Comparison of ENCODE assay signal across 10 mouse cellular contexts in genomic region chr2:132597226-132597625, GRCm38 (mm10). TPM values are rescaled to one million over a fixed set of nuclear protein-coding genes. Genes with fewer than 3 reads are reported as not detected.
DNase-seq lines count a peak whose midpoint lies in the region; ATAC-seq and TF ChIP-seq lines count a peak whose summit lies in the region.
"Had no signal": no experiment of that assay in that cellular context is flagged by ENCODE, and none has a peak within 500 bp of the region (broad histone marks: within the 10 kb centered on the region; RNA-seq: fewer than 3 reads in every experiment).

No protein-coding gene starts in this region.

- TF ChIP-seq CTCF in intestine, postnatal 0 days (IDR thresholded peaks at IDR 0.05; ENCODE audit: low read depth) = no peak

- no peaks in the 10 kb centered on the region for H3K36me3 ChIP-seq in liver, embryonic 12.5 days
- H3K36me3 ChIP-seq in liver, embryonic 11.5 days (ENCODE audit: control insufficient read depth, insufficient read depth, low read length) = no peaks in the 10 kb centered on the region
- no peaks in the 10 kb centered on the region for H3K36me3 ChIP-seq in heart, embryonic 16.5 days (ENCODE audit: control insufficient read depth, insufficient read depth)
- no peaks in the 10 kb centered on the region for H3K36me3 ChIP-seq in intestine, postnatal 0 days (ENCODE audit: control insufficient read depth, insufficient read depth)
- H3K36me3 ChIP-seq in kidney, embryonic 14.5 days (ENCODE audit: control insufficient read depth, insufficient read depth, low read length) = no peaks in the 10 kb centered on the region

- H3K4me2 ChIP-seq in liver, embryonic 12.5 days = no peak overlapping the region
- no peak overlapping the region for H3K4me2 ChIP-seq in liver, embryonic 11.5 days
- H3K4me2 ChIP-seq in heart, embryonic 16.5 days (ENCODE audit: low read depth, low read length) = no peak overlapping the region
- no peak overlapping the region for H3K4me2 ChIP-seq in intestine, postnatal 0 days (replicated peaks; ENCODE audit: low read depth)
- H3K4me2 ChIP-seq in kidney, embryonic 14.5 days (replicated peaks; ENCODE audit: low read depth, low read length) = no peak overlapping the region

- no peak overlapping the region for H3K4me3 ChIP-seq in liver, embryonic 12.5 days
- H3K4me3 ChIP-seq in liver, embryonic 11.5 days (ENCODE audit: low read depth, low read length) = no peak overlapping the region
- no peak overlapping the region for H3K4me3 ChIP-seq in heart, embryonic 16.5 days (ENCODE audit: low read length)
- no peak overlapping the region for H3K4me3 ChIP-seq in intestine, postnatal 0 days (ENCODE audit: low read depth, low read length)
- no peak overlapping the region for H3K4me3 ChIP-seq in kidney, embryonic 14.5 days (ENCODE audit: low read length)

- H3K4me1 ChIP-seq in liver, embryonic 12.5 days = peaks cover 10% of the 10 kb centered on the region
- H3K4me1 ChIP-seq in liver, embryonic 11.5 days (replicated peaks; ENCODE audit: control insufficient read depth, insufficient read depth, low read length) = no peaks in the 10 kb centered on the region
- H3K4me1 ChIP-seq in heart, embryonic 16.5 days (ENCODE audit: control insufficient read depth, insufficient read depth, low read length) = peaks cover 2% of the 10 kb centered on the region; the same call in 1 of the 2 replicates
- H3K4me1 ChIP-seq in intestine, postnatal 0 days (replicated peaks; ENCODE audit: control insufficient read depth, insufficient read depth, low read length) = no peaks in the 10 kb centered on the region
- H3K4me1 ChIP-seq in kidney, embryonic 14.5 days (ENCODE audit: control insufficient read depth, insufficient read depth, low read length) = no peaks in the 10 kb centered on the region

- no peak for DNase-seq in liver, embryonic 11.5 days (ENCODE audit: low spot score)
- DNase-seq in thymus, postnatal 4 days = peak; percentile 53
- no peak for DNase-seq in right cerebral cortex, postnatal 14 days
- DNase-seq: embryo, embryonic 11 days had no signal

- H3K9me3 ChIP-seq in liver, embryonic 12.5 days (replicated peaks) = no peaks in the 10 kb centered on the region
- H3K9me3 ChIP-seq in liver, embryonic 11.5 days (ENCODE audit: control insufficient read depth, low read length) = no peaks in the 10 kb centered on the region
- H3K9me3 ChIP-seq in heart, embryonic 16.5 days (replicated peaks; ENCODE audit: control insufficient read depth, low read length) = no peaks in the 10 kb centered on the region
- no peaks in the 10 kb centered on the region for H3K9me3 ChIP-seq in intestine, postnatal 0 days (ENCODE audit: control insufficient read depth)
- no peaks in the 10 kb centered on the region for H3K9me3 ChIP-seq in kidney, embryonic 14.5 days (ENCODE audit: control insufficient read depth, low read length)

- 25% methylated on average over 8 of the region's 8 CpGs for WGBS in liver, embryonic 12.5 days (ENCODE audit: insufficient replicate concordance)
- WGBS in liver, embryonic 11.5 days = 30% methylated on average over 8 of the region's 8 CpGs
- WGBS in heart, embryonic 16.5 days = 28% methylated on average over 8 of the region's 8 CpGs
- 59% methylated on average over 8 of the region's 8 CpGs for WGBS in intestine, postnatal 0 days
- 66% methylated on average over 8 of the region's 8 CpGs for WGBS in kidney, embryonic 14.5 days

- no peak overlapping the region for H3K9ac ChIP-seq in liver, embryonic 12.5 days
- H3K9ac ChIP-seq in liver, embryonic 11.5 days (ENCODE audit: low read depth, low read length) = no peak overlapping the region
- no peak overlapping the region for H3K9ac ChIP-seq in heart, embryonic 16.5 days (ENCODE audit: low read length)
- no peak overlapping the region for H3K9ac ChIP-seq in intestine, postnatal 0 days (ENCODE audit: low read depth, low read length)
- H3K9ac ChIP-seq in kidney, embryonic 14.5 days (ENCODE audit: low read depth, low read length) = no peak overlapping the region

- H3K27me3 ChIP-seq in liver, embryonic 12.5 days (replicated peaks) = no peaks in the 10 kb centered on the region
- H3K27me3 ChIP-seq in liver, embryonic 11.5 days (replicated peaks; ENCODE audit: control insufficient read depth, insufficient read depth, low read length) = no peaks in the 10 kb centered on the region
- no peaks in the 10 kb centered on the region for H3K27me3 ChIP-seq in heart, embryonic 16.5 days (ENCODE audit: control insufficient read depth, insufficient read depth, low read length)
- no peaks in the 10 kb centered on the region for H3K27me3 ChIP-seq in intestine, postnatal 0 days (replicated peaks; ENCODE audit: control insufficient read depth, insufficient read depth, low read length)
- no peaks in the 10 kb centered on the region for H3K27me3 ChIP-seq in kidney, embryonic 14.5 days (ENCODE audit: control insufficient read depth, insufficient read depth, low read length)
- H3K27me3 ChIP-seq: Patski had no signal

- H3K27ac ChIP-seq in liver, embryonic 12.5 days = peak overlapping the region; percentile 13; the same call in 1 of the 2 replicates
- no peak overlapping the region for H3K27ac ChIP-seq in liver, embryonic 11.5 days (ENCODE audit: low read depth, low read length)
- H3K27ac ChIP-seq in heart, embryonic 16.5 days (ENCODE audit: low read length) = peak overlapping the region; percentile 30; the same call in 1 of the 2 replicates
- no peak overlapping the region for H3K27ac ChIP-seq in intestine, postnatal 0 days (ENCODE audit: low read depth, low read length)
- no peak overlapping the region for H3K27ac ChIP-seq in kidney, embryonic 14.5 days (ENCODE audit: low read depth, low read length)

- no peak for ATAC-seq in liver, embryonic 12.5 days
- ATAC-seq in liver, embryonic 11.5 days (replicated peaks; ENCODE audit: low FRiP score) = no peak
- ATAC-seq in heart, embryonic 16.5 days (replicated peaks; ENCODE audit: extremely low read depth, insufficient read depth, low FRiP score) = peak; percentile 24; the same call in 1 of the 2 replicates
- ATAC-seq in megakaryocyte progenitor cell, adult 5-6 weeks (replicated peaks; ENCODE audit: poor library complexity) = peak; percentile 54
- no peak for ATAC-seq in intestine, postnatal 0 days
- ATAC-seq in kidney, embryonic 14.5 days (ENCODE audit: low FRiP score, low TSS enrichment) = no peak
- ATAC-seq: Patski had no signal

RNA-seq across cellular contexts. Expression of gene Gpcpd1, which starts 9.7 kb away (rescaled TPM):
- polyA plus RNA-seq in liver, embryonic 12.5 days (2016; fragmentation: Nextera tagmentation; extraction: Ambion mirVana) = 50.6 and 56.2 TPM in 2 replicates
- 23.2 and 25.8 TPM in 2 replicates for polyA plus RNA-seq in liver, embryonic 11.5 days (2014; fragmentation: Nextera tagmentation; extraction: Ambion mirVana)
- 25.4 and 28.8 TPM in 2 replicates for polyA plus RNA-seq in heart, embryonic 16.5 days (2015; fragmentation: Nextera tagmentation; extraction: Ambion mirVana)
- 28.9 and 32.2 TPM in 2 replicates for total RNA-seq in megakaryocyte progenitor cell, adult 5-6 weeks (2015)
- total RNA-seq in megakaryocyte progenitor cell, adult 5-6 weeks (2017) = 17.9 and 23.1 TPM in 2 replicates
- 33.7 and 34.3 TPM in 2 replicates for polyA plus RNA-seq in intestine, postnatal 0 days (2015; fragmentation: Nextera tagmentation; extraction: Ambion mirVana)
- polyA plus RNA-seq in kidney, embryonic 14.5 days (2014; fragmentation: Nextera tagmentation; extraction: Ambion mirVana) = 37.4 and 42.8 TPM in 2 replicates

Comparison
In these comparisons a context has a peak if more than half of its experiments do, and no peak if none do; other contexts are left out.
1. H3K27ac ChIP-seq: peak in liver, embryonic 12.5 days (single experiment) and heart, embryonic 16.5 days (single experiment); none in liver, embryonic 11.5 days (single experiment), intestine, postnatal 0 days (single experiment) and kidney, embryonic 14.5 days (single experiment).
2. ATAC-seq: peak in heart, embryonic 16.5 days (single experiment) and megakaryocyte progenitor cell, adult 5-6 weeks (single experiment); none in liver, embryonic 12.5 days (single experiment), liver, embryonic 11.5 days (single experiment), intestine, postnatal 0 days (single experiment) and kidney, embryonic 14.5 days (single experiment).